Mouse (Mus musculus): ENCODE data around the gene Ttll1. TPM values are rescaled to one million over a fixed set of nuclear protein-coding genes. Genes with fewer than 3 reads are reported as not detected.
A peak's percentile ranks its signal among the peaks of the same experiment; 100 is the strongest.
"Not testable (repeated sequence)": the region's sequence is repeated elsewhere in the genome, so short reads cannot be mapped to it uniquely, and the experiment has no call there.

Ttll1 gene
- polyA plus RNA-seq, 1 experiment from 2014 or later, result 19.2 TPM

GRCm38 (mm10) chr15:83518215-83519048, 7.7 kb upstream of the Ttll1 start:
- Histone ChIP-seq H3K4me2 (replicated peaks; ENCODE audit: low read depth, low read length) (no peak overlapping the region), H3K27ac (ENCODE audit: low read length) (no peak overlapping the region), H3K9me3 (ENCODE audit: control insufficient read depth, low read depth, low read length) (no peaks in the 10 kb centered on the region; the same call in 1 of the 2 replicates), H3K36me3 (ENCODE audit: control insufficient read depth, insufficient read depth, low read length) (no peaks in the 10 kb centered on the region), H3K4me1 (ENCODE audit: control insufficient read depth, insufficient read depth, low read length) (peaks cover 3% of the 10 kb centered on the region; the same call in 1 of the 2 replicates), H3K9ac (replicated peaks; ENCODE audit: low read depth, low read length) (no peak overlapping the region; the same call in 1 of the 2 replicates), H3K27me3 (ENCODE audit: control insufficient read depth, insufficient read depth, low read length) (no peaks in the 10 kb centered on the region), H3K4me3 (ENCODE audit: low read depth, low read length) (no peak overlapping the region)
- 33% methylated on average over 20 of the region's 20 CpGs for WGBS
- ATAC-seq (ENCODE audit: insufficient number of reproducible peaks, insufficient read depth, low FRiP score, low read depth), result no peak

DNA sequence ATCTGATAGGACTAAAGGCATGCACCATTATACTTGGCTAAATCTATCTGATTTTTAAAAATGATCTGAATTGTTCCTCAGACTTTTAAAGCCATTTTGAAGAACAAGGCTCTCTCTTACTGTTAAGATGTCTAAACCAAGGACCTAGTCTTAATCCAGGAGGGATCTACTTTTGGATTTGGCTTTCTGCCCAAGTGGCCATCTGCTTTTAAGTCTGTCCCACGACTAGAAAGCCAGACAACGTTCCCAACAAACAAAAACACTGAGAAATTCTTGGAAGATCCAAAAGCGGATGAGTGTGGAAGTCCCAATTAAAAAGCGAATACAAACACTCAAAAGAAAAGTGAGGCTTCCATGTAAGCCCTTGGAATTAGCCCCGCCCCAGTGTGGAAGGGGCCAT, 4.3 kb upstream of the Ttll1 start:
- H3K4me3 ChIP-seq (ENCODE audit: low read depth, low read length), result no peak overlapping the region
- no peak overlapping the region for H3K4me2 ChIP-seq (replicated peaks; ENCODE audit: low read depth, low read length)
- no peaks in the 10 kb centered on the region for H3K36me3 ChIP-seq (ENCODE audit: control insufficient read depth, insufficient read depth, low read length)
- H3K27me3 ChIP-seq (ENCODE audit: control insufficient read depth, insufficient read depth, low read length), result no peaks in the 10 kb centered on the region
- ATAC-seq (ENCODE audit: insufficient number of reproducible peaks, insufficient read depth, low FRiP score, low read depth), result no peak
- H3K4me1 ChIP-seq (ENCODE audit: control insufficient read depth, insufficient read depth, low read length), result no peaks in the 10 kb centered on the region
- 57% methylated on average over 5 of the region's 5 CpGs for WGBS
- H3K27ac ChIP-seq (ENCODE audit: low read length), result no peak overlapping the region
- H3K9ac ChIP-seq (replicated peaks; ENCODE audit: low read depth, low read length), result no peak overlapping the region
- no peaks in the 10 kb centered on the region; the same call in 1 of the 2 replicates for H3K9me3 ChIP-seq (ENCODE audit: control insufficient read depth, low read depth, low read length)

DNA sequence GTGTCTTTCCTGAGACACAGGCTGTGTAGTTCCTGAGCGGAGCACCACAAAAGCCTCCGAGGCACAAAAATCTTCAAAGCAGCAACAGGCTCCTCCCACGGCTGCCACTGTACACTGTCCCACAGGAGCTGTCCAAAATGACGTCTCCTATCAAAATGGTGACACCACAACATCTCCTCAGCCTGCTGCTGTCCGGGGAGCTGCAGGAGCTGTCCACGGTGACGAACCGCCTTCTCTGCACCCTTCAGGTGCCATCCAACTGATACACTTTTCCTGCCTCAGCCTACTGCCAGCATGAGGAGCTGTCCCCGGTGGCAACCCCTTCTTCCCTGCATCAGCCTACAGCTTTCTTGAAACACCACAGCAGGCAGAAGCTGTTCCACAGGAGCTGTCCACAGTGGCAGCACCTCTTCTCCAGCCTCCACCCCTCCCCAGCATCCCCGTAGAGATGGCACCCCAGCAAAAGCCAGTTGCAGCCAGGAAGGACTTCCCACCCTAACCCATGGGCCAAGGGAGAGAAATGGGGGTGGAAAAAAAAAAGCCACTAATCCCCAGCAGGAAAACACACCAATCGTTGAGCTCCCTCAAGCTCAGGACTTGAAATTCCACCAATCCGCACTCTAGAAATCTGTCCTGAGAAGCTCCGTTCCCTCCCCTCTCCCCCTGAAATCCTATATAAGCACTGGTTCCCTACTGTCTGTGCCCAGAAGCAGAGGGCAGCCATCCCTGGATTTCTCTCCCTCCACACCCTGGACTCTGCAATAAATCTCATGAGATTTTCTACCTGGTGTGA, 2.0 kb upstream of the Ttll1 start:
- ATAC-seq (ENCODE audit: insufficient number of reproducible peaks, insufficient read depth, low FRiP score, low read depth), result no peak
- WGBS, result 68% methylated on average over 13 of the region's 13 CpGs
- no peaks in the 10 kb centered on the region for H3K27me3 ChIP-seq (ENCODE audit: control insufficient read depth, insufficient read depth, low read length)

GRCm38 (mm10) chr15:83509950-83510804, 516 bp downstream of the Ttll1 start:
- 24% methylated on average over 17 of the region's 17 CpGs for WGBS
- Histone ChIP-seq H3K4me1 (ENCODE audit: control insufficient read depth, insufficient read depth, low read length) (no peaks in the 10 kb centered on the region), H3K27ac (ENCODE audit: low read length) (no peak overlapping the region)

More for the DNA sequence above, 2.0 kb upstream of the Ttll1 start:
- no peaks in the 10 kb centered on the region; the same call in 1 of the 2 replicates for H3K9me3 ChIP-seq (ENCODE audit: control insufficient read depth, low read depth, low read length)
- no peaks in the 10 kb centered on the region for H3K4me1 ChIP-seq (ENCODE audit: control insufficient read depth, insufficient read depth, low read length)
- H3K4me2 ChIP-seq (replicated peaks; ENCODE audit: low read depth, low read length), result no peak overlapping the region
- no peak overlapping the region for H3K27ac ChIP-seq (ENCODE audit: low read length)
- no peak overlapping the region for H3K4me3 ChIP-seq (ENCODE audit: low read depth, low read length)
- no peaks in the 10 kb centered on the region for H3K36me3 ChIP-seq (ENCODE audit: control insufficient read depth, insufficient read depth, low read length)
- H3K9ac ChIP-seq (replicated peaks; ENCODE audit: low read depth, low read length), result no peak overlapping the region

DNA sequence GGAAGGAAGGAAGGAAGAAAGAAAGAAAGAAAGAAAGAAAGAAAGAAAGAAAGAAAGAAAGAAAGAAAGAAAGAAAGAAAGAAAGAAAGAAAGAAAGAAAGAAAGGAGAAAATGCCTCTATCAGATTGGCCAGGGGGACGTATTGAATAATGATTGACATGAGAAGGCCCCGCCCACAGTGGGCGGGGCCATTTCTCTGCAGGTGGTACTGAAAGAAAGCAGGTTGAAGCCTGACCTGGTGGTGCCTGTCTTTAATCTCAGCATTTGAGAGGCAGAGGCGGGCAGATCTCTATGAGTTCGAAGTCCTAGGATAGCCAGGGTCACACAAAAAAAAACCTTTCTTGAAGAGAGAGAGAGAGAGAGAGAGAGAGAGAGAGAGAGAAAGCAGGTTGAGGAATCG, 9.2 kb downstream of the Ttll1 start:
- not testable (repeated sequence) for H3K4me2 ChIP-seq (replicated peaks; ENCODE audit: low read depth, low read length); H3K27ac ChIP-seq (ENCODE audit: low read length); H3K36me3 ChIP-seq (ENCODE audit: control insufficient read depth, insufficient read depth, low read length); H3K4me1 ChIP-seq (ENCODE audit: control insufficient read depth, insufficient read depth, low read length); H3K9me3 ChIP-seq (ENCODE audit: control insufficient read depth, low read depth, low read length); H3K4me3 ChIP-seq (ENCODE audit: low read depth, low read length); H3K9ac ChIP-seq (replicated peaks; ENCODE audit: low read depth, low read length); H3K27me3 ChIP-seq (ENCODE audit: control insufficient read depth, insufficient read depth, low read length); ATAC-seq (ENCODE audit: insufficient number of reproducible peaks, insufficient read depth, low FRiP score, low read depth)
- 76% methylated on average over 6 of the region's 6 CpGs for WGBS

More at GRCm38 (mm10) chr15:83509950-83510804, 516 bp downstream of the Ttll1 start:
- Histone ChIP-seq H3K9ac (replicated peaks; ENCODE audit: low read depth, low read length) (peak overlapping the region; percentile 28), H3K36me3 (ENCODE audit: control insufficient read depth, insufficient read depth, low read length) (no peaks in the 10 kb centered on the region), H3K27me3 (ENCODE audit: control insufficient read depth, insufficient read depth, low read length) (no peaks in the 10 kb centered on the region), H3K4me3 (ENCODE audit: low read depth, low read length) (peak overlapping the region; percentile 56), H3K4me2 (replicated peaks; ENCODE audit: low read depth, low read length) (peak overlapping the region; percentile 85), H3K9me3 (ENCODE audit: control insufficient read depth, low read depth, low read length) (no peaks in the 10 kb centered on the region)
- peak; percentile 68 for ATAC-seq (ENCODE audit: insufficient number of reproducible peaks, insufficient read depth, low FRiP score, low read depth)

DNA sequence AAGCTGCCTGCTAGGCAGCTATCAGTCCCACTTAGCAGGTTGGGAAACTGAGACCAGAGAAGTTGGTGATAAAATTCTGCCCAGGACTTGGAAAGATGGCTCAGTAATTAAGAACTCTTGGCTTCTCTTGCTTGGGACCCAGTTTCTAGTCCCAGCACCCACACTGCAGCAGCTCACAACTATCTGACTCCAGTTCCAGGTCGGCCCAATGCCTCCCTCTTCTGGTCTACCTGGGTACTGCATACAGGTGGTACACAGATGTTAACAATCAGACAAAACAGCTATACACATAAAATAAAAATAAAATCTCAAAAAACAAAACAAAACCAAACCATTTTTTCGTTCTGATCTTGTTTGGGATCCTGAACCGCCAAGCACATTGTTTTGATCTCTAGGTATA, 10.3 kb downstream of the Ttll1 start:
- Histone ChIP-seq H3K27ac (ENCODE audit: low read length) (no peak overlapping the region), H3K4me2 (replicated peaks; ENCODE audit: low read depth, low read length) (no peak overlapping the region), H3K9me3 (ENCODE audit: control insufficient read depth, low read depth, low read length) (no peaks in the 10 kb centered on the region), H3K4me3 (ENCODE audit: low read depth, low read length) (no peak overlapping the region), H3K36me3 (ENCODE audit: control insufficient read depth, insufficient read depth, low read length) (peaks cover 13% of the 10 kb centered on the region), H3K27me3 (ENCODE audit: control insufficient read depth, insufficient read depth, low read length) (no peaks in the 10 kb centered on the region), H3K9ac (replicated peaks; ENCODE audit: low read depth, low read length) (no peak overlapping the region), H3K4me1 (ENCODE audit: control insufficient read depth, insufficient read depth, low read length) (no peaks in the 10 kb centered on the region)
- no peak for ATAC-seq (ENCODE audit: insufficient number of reproducible peaks, insufficient read depth, low FRiP score, low read depth)
- 60% methylated on average over 3 of the region's 3 CpGs for WGBS

GRCm38 (mm10) chr15:83499211-83499755, 11.4 kb downstream of the Ttll1 start:
- H3K9me3 ChIP-seq (ENCODE audit: control insufficient read depth, low read depth, low read length), result no peaks in the 10 kb centered on the region
- H3K4me1 ChIP-seq (ENCODE audit: control insufficient read depth, insufficient read depth, low read length), result no peaks in the 10 kb centered on the region
- H3K36me3 ChIP-seq (ENCODE audit: control insufficient read depth, insufficient read depth, low read length), result peaks cover 13% of the 10 kb centered on the region
- H3K27ac ChIP-seq (ENCODE audit: low read length), result no peak overlapping the region
- WGBS, result 89% methylated on average over 10 of the region's 10 CpGs
- no peak for ATAC-seq (ENCODE audit: insufficient number of reproducible peaks, insufficient read depth, low FRiP score, low read depth)
- H3K4me3 ChIP-seq (ENCODE audit: low read depth, low read length), result no peak overlapping the region
- H3K27me3 ChIP-seq (ENCODE audit: control insufficient read depth, insufficient read depth, low read length), result no peaks in the 10 kb centered on the region
- no peak overlapping the region for H3K9ac ChIP-seq (replicated peaks; ENCODE audit: low read depth, low read length)
- no peak overlapping the region for H3K4me2 ChIP-seq (replicated peaks; ENCODE audit: low read depth, low read length)

GRCm38 (mm10) chr15:83497299-83497698, 13.4 kb downstream of the Ttll1 start:
- peaks cover 13% of the 10 kb centered on the region for H3K36me3 ChIP-seq (ENCODE audit: control insufficient read depth, insufficient read depth, low read length)
- no peak for ATAC-seq (ENCODE audit: insufficient number of reproducible peaks, insufficient read depth, low FRiP score, low read depth)
- 93% methylated on average over 6 of the region's 6 CpGs for WGBS

More at GRCm38 (mm10) chr15:83497299-83497698, 13.4 kb downstream of the Ttll1 start:
- no peaks in the 10 kb centered on the region for H3K27me3 ChIP-seq (ENCODE audit: control insufficient read depth, insufficient read depth, low read length)
- H3K27ac ChIP-seq (ENCODE audit: low read length), result no peak overlapping the region
- no peak overlapping the region for H3K9ac ChIP-seq (replicated peaks; ENCODE audit: low read depth, low read length)
- H3K9me3 ChIP-seq (ENCODE audit: control insufficient read depth, low read depth, low read length), result no peaks in the 10 kb centered on the region
- H3K4me1 ChIP-seq (ENCODE audit: control insufficient read depth, insufficient read depth, low read length), result no peaks in the 10 kb centered on the region
- no peak overlapping the region for H3K4me3 ChIP-seq (ENCODE audit: low read depth, low read length)
- H3K4me2 ChIP-seq (replicated peaks; ENCODE audit: low read depth, low read length), result no peak overlapping the region
